Mouse (Mus musculus): Measurements from ENCODE around the gene Daam1.

The Daam1 gene

DNA sequence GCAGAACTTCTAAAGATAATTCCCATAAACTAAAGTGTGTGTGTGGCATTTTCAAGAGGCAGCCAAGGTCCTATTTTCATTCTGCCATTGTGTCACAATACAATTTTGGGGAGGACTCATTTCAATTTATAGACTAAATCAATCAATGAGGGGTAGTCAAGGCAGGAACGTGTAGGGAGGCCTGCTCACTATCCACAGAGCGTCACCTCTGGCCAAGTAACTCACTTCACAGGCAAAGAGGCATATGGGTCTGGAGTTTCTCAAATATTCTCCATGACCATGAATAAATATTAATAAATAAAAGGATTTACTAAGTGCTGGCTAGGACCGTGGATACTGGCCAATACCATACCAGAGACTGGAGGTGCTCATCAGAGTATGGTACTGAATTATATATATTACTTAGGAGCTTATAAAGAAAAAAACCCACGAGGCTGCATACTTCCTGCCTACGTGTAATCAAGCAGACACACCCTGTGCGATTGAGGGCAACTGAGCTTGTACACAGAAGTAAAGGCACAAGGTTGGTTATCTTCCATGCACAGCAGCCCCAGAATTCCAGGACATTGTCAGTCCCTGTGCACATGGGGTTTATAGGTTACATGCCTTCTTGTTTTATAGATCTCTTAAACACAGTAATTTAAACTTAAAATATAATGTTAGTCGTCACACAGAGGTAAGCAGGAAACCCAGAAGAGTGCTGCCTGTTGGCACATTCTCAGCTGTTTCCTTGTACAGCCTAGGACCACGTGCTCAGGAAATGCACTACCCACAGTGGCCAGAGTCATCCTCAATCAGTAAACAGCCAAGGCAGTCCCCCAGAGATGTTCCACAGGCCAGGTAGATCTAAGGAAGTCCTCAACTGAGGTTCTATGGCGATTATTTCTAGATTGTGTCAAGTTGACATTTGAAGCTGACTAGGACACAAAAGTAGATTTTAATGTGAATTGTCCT, 101.8 kb downstream of the Daam1 start:
- DNase-seq (ENCODE audit: low spot score) = no peak

DNA sequence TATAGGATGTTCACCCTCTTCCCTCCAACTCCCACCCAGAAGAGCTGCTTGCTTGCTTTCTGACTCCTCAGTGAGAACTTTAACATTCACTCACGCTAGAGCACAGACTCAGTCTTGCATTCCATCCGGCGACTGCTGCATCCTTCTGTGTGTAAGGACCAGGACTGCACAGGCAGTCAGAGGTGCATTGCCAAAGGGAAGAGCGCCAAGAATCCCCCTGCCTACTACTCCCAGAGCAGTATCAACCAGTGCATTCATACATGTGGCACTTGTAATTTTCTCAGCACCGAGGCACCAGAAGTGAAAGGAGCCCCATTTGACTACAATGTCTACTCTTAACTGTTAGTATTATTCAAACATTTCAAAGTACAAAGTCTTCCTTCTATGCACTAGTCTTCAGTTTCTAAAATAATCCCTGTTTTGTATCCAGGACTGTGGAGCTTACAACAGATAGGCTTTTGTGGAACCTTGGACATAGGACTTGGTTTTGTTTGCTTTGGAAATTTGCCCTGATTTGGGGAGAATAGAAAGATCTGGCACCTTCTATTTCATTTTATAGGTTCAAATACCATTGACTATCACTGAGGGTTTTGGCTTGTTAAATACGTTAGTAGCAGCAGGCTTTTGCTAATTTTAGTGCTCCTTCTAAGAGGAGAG, 103.2 kb downstream of the Daam1 start:
- DNase-seq (ENCODE audit: low spot score) = no peak

DNA sequence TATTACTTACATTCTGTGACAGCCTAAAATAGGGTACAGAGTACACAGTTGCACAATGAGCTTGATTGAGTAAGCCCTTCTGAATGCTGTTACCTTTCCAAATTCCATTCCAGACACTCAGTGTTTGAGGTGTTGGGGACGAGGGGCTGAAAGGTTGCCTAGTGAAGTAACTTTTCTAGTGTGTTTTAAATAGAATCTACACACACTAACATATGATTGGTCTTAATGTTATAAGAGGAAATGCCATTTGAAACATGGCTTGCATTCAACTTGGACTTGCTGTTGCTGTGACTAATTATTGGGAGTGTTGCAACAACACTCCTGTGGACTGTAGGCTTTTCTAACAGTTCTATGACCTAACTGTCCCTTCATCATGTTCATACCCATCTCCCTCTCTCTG, 105.8 kb downstream of the Daam1 start:
- DNase-seq (ENCODE audit: low spot score) = no peak

DNA sequence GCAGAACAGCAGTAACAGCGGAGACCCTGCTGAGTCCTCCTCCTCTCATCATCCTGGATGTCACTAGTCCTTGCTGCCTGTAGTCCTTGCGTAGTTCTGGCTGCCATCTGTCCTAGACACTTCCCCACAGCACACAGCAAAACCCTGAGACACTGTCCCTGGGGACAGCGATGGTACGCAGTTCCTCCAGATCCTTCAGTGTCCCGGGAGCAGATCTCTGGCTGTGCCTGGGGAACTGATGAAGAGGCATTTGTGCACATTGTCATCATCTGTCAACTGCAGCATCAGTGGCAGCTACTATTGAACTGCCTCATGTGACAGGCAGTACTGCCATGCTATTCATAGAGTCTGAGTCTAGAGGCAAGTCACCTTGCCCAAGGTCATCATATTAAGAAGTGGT, 107.6 kb downstream of the Daam1 start:
- DNase-seq (ENCODE audit: low spot score) = no peak

DNA sequence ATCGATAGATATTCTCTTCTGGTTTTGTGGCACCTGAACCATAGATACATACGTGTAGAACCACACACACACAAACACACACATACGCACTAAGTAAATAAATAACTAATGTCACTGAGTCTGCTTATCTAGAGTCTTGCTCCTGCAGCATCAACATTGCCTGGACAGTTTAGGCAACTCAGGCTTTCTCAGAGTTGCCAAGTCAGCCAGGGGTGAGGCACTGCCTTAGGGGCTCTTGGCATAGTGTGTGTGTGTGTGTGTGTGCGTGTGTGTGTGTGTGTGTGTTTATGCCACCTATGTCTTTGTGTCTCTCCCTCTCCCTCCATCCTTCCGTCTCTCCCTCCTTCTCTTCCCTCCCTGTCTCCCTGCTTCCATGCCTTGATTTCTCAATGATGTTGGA, 110.4 kb downstream of the Daam1 start:
- no peak for DNase-seq (ENCODE audit: low spot score)

DNA sequence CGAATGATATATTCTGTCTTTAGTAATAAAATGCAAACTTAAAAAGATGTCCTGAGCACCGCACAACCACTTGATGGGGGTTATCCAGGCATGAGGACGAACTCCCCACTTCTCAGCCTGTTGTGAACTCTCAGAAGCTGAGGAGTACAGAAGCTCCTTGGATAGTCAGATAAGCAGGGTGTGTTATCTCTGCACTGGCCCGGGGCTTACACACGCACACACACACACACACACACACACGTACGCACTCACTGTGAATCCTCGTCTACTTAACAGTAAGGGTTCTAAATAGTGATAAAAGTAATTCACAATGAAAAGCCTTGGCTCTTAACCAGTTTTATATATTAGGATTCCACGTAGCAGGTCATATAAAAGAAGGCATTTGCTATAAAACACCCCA, 112.2 kb downstream of the Daam1 start:
- DNase-seq (ENCODE audit: low spot score) = no peak

DNA sequence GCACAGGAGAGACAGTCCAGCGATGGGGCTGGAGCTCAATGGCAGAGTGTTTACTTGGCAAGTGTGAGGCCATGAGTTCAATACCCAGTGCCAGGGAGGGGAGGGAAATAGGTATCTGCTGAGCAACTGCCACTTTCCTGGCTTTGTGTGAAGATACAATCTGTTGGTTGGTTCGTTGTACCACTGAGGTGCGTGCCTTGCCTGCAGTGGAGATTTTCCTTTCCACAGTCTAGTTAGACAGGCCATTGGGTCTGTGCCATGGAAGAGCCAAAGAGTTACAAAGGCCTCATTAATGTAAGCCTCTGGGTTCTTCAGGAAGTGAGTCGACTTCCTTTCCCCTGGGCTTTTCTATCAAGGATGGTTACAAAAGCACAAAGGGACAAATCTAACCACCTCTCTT, 112.8 kb downstream of the Daam1 start:
- DNase-seq (ENCODE audit: low spot score) = no peak

DNA sequence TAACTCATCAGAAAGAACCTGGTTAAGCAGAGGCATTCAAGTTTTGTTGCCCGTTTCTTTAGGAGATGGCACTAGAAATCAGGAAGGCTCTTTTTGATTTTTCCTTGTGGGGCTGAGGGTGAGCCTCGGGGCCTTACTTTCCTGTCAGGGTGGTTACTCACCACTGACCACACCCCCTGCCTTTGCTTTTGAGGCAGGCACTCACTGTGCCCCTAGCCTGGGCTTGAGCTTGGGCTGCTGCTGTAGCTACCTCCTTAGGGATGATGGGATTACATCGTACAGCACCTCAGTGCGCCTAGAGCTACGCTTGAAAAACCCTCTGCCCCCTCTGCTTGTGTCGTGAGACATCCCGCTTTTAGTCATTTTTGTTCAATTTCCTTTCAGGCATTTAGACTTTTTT, 115.0 kb downstream of the Daam1 start:
- no peak for DNase-seq (ENCODE audit: low spot score)

DNA sequence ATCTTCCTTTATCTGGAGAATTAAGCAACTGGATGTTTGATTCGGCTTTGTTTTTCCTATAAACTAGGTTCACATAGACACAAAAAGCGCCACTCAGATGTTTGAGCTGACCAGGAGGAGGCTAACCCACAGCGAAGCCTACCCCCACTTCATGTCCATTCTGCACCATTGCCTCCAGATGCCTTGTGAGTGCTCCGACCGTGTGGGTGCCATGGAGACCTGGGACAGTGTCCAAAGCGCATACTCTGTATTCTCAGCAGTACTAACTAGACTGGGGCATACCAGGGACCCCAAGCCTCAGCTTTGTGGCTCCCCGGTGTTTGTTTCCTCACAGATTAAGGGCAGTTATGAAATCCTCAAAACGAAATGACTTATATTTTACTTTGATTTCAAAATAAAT, 115.6 kb downstream of the Daam1 start:
- DNase-seq (ENCODE audit: low spot score) = no peak

DNA sequence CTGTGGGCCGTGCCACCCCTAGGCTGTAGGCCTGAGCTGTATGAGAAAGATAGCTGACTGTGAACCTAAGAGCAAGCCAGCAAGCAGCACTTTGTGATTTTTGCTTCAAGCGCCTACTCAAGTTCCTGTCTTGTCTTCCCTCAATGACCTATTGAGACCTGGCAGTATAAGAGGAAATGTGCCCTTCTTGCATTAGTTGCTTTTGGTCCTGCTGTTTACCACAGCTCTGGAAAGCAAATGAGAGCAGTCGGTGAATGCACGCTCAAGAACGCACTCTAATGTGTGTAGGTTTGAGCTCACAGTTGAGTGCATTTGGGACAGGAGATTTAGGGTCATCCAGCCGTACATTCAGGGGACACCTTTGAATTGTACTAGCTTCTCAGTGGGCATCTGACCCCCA, 118.1 kb downstream of the Daam1 start:
- DNase-seq (ENCODE audit: low spot score) = no peak

DNA sequence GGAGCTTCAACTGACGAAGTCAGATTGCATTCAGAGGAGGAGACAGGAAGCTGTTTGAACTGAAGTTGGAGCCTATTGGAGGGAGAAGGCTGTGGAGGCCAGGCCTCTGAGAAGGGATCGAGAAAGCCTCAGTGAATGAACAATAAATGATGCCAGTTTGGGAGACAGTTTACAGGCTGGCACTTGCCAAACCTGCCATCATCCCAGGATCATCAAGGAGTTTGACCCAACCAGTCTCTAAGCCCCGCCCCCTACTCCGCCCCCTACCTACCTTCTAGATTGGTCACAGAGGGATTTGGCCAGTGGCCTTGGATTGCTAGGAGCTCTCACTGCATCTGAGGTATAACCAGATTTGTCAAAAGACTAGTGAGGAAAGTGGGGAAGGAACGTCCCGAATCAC, 118.7 kb downstream of the Daam1 start:
- DNase-seq (ENCODE audit: low spot score) = no peak

DNA sequence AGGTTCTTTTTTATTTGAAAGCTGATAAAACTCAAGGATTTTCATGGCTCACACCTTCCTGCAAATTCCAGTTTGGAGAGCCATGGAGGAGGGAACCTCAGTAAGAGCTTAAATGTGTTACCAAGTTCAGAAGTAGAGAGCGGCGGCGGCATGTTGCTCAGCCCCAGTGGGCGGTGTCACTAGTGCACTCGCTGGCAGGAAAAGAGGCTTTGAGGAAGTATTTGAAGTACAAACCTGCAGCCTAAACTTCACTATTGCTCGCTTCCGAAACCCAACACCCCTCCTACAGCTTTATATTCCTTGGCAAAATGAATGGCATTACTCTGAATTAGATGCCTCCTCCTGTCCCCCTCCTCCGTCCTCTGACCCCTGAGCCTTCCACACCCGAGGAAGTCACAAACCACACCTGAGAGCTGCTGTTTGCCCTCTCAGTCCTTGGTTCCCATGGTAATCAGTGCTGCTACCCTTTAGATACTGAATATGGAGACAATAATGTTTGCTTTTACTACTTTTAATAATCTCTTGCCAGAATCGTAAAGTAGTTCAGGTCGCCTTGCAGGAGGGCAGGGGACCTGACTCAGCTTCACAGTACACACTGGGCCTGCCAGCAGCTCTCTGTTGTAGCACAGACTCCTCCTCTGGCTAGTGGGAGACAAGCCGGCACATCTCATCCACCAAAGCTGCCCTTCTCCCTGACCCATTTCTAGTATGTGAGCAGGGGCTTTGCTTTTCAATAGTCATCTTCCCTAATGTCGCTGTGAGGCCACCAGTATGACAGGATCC, 119.4 kb downstream of the Daam1 start:
- DNase-seq (ENCODE audit: low spot score) = no peak

DNA sequence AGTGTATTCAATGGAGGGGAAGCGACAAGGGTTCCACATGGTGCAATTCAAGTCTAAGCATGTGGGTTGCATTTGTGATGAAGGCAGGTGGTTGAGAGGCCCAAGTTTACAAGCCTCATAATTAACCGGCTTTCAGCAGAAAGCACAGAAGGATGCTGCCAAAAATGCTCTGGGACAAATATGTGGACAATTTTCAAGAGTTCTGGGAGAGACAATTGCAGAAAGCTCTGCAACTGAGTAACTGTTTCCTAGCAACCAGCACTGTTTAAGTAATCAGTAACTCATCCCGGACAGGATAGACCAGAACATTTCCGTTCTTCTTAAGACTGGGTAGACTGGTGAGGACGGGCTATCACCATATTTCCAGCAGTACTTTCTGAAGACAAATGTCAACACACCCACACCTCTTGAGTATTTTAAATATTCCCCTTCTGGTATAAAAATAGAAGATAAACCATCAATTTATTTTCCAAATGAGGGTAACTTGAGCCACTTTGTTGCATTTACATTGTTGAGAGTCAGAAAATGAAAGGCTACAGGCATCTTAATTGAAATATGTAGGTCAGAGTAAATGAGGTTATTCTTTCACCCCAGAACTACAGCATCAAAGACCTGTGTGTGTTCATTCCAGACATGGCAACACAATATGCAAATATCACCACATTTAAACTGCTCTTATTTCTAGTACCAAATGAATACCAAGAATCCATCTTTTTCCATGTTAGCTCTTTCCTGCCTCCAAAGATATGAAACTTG, 123.5 kb downstream of the Daam1 start:
- DNase-seq (ENCODE audit: low spot score) = no peak

DNA sequence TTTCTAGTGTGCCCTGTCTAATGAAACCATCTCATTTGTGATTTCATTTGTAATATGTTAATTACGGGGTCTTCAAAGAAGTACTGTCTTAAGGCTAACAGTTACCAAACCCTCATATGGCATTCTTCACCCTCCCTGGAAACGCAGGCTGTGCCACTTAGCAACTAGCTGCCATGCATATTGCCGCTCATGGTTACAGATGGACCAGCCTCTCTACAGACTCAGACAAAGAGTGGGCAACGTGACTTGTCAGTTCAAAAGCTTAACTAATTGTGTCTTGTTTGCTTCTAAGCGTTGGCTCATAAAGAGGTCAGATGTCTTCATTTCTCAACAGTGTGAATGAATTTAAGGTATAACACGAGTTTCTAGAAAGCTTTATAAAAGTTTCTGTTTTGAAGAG, 126.1 kb downstream of the Daam1 start:
- DNase-seq (ENCODE audit: low spot score) = no peak

DNA sequence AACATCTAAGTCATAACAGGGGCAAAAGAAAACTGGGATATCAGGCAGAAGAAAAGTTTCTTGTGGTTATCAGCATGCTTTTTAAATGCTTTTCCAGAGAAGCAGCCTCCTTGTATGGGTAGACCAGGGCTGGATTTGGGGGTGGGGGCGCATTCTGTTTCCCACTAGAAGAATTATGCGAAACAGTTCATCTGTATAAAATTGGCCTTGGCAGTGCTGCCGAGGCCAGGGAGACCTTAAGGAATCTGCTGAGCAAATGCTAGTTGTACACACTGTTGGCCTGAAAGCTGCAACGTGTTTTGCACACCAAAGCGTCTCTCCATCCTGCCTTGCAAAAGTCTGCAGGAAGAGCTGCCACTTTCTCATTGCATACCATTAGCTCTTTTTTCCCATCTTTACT, 126.6 kb downstream of the Daam1 start:
- no peak for DNase-seq (ENCODE audit: low spot score)

DNA sequence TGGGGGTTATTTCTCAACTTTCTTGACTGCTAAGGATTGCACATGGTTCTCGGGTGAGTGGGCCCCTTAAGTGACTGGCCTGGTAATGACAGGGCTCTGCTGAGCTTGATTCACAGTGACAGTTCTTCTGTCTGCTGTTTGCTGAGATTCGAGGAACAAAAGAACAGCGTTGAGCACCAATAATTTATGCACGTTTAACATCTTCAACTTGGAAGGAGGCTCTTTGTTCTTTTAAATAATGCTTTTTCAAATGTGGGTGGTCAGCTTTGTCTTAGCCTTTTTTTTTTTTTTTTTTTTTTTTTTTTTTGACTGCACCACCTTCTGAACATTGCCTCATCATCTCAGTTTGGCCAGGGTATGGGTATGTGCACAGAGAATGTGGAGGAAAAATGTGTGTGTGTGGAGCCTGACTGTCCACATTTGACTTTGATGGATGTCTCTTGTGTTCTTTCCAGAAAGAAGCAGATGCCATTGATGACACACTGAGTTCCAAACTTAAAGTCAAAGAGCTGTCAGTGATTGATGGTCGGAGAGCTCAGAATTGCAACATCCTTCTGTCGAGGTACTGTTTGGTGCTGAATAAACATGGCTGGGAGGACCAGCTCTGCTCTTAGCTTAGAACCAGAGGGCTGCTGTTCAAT, 128.6 kb downstream of the Daam1 start:
- DNase-seq (ENCODE audit: low spot score) = no peak

DNA sequence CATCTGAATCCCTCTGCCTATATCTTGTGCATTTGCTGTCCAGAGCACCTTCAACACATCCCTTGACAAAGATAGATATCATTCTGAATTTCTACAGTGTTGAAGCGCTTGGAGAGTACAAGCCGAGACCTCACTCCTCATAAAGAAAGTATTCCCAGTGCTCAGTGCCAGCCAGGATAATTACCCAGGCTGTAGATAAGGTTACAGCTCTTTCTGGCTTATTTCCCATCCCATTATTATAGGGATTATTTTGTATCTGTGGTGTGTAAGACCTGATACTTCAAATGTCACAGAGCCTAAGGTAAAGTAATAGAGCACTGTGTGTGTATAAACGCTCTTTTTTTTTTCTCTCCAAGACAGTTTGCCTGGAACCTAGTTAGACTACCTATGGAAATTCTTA, 130.8 kb downstream of the Daam1 start:
- no peak for DNase-seq (ENCODE audit: low spot score)

DNA sequence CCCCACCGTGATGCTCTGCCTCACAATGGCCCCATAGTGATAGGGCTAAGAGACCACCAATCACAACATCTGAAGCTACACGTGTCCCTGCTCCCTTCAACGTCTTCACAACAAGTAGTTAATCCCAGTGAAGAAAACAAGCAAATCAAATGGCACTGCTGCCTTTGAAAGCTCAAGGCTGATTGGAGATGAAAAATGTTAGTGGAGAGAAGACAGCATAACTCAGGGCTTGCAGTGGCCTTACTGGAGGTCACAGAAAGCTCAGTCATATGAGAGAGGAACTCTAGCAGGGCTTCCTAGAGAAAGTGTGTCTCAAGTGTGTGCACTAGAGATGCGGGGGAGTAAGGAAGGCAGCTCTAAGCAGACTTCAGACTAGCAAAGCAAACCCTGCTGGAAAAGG, 131.7 kb downstream of the Daam1 start:
- DNase-seq (ENCODE audit: low spot score) = no peak

DNA sequence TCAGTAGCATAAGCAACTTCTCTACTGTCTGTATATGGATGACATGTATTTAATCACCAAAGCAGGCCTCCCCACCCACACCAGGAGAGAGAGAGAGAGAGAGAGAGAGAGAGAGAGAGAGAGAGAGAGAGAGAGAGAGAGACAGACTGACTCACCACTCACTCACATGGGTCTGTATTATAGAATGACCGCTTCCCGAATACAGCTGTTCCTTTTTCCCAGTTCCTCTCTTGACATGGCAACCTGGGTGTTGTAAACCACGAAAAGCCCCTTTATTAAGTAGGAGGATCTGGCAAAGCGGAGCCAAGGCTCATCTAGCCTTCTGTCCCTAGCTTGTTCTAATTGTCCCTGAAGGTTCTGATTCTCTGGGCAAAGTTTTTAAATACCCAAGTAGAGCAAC, 137.7 kb downstream of the Daam1 start:
- no peak for DNase-seq (ENCODE audit: low spot score)

DNA sequence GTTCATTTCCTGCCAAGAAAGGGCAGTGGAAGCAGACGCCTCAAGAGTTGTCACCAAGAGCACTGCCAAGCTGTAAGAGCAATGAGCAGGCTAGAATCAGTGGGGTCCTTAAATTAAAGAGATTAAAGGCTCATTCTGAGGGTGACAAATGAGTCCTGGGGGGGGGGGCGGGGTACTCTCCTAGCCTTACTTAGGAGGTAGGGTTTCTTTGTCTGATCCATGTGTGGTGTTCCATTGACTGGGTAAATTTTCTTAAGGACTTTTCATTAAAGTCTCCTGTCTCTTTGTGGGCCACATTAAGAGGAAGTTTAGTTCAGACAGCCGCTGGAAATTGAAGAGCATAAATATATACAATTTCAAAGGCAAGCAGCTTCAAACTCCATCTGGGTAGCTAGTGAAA, 138.1 kb downstream of the Daam1 start:
- DNase-seq (ENCODE audit: low spot score) = no peak

DNA sequence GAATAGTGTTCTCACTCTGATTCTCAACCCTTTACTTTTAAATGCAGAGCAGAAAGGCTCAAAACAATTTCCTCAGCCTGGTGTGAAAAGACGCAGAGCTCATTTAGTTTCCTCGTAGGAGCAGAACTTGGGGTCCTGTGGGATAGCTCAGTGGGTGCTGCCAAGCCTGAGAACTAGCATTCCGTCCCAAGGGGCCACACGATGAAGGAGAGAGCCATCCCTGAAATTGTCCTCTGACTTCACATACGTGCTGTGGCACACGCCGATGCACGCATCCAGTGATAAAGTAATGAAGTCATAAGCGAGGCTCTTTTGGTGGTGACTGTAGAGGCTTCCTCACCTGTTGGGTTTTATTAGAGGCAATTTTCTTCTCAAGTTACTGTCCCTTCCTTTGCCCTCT, 138.6 kb downstream of the Daam1 start:
- DNase-seq (ENCODE audit: low spot score) = no peak

All from urinary bladder, postnatal 25 days (tissue).